ENCODE assay signal across 8 mouse cellular contexts in the genomic region with DNA sequence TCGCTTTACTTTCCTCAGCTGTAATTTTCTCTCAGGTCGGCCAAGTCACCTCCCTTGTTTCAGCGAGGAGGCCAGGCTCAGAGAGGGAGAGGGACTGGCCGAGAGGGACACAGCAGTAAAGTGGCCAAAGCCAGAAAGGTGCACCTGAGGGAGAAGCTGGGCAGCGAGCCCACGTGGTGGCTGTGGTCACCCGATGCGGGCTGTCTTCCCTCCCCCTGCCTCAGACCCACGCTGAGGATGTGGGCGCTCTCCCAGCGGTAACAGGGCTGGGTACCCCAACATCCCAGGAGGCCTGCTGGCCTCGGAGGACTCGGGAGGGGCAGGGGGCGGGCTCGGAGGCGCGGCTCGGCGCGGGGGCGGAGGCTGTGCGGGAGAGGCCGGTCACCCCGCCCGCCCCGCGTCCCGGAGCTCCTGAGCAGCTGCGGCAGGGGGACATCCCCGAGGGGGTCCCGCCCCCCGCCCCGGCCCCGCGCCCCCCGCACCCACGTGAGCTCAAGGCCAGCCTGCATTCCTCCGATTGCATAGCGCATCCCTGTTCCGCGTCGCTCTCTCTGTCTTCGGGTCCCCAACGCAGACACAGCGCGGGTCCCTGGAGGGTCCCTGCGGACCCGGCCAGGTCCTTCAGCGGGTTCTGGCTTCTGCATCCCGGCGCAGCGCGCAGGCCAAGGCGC. TPM values are rescaled to one million over a fixed set of nuclear protein-coding genes. Genes with fewer than 3 reads are reported as not detected.
A peak's percentile ranks its signal among the peaks of the same experiment; 100 is the strongest.
DNase-seq lines count a peak whose midpoint lies in the region; ATAC-seq and TF ChIP-seq lines count a peak whose summit lies in the region.

A gene (plus strand): TSS at position 516 of the 671 bp plus-strand sequence.

- H3K9me3 ChIP-seq in heart, embryonic 14.5 days (ENCODE audit: control insufficient read depth, low read length), result no peaks in the 10 kb centered on the region

- WGBS in heart, embryonic 14.5 days, result 2% methylated on average over 42 of the region's 54 CpGs
- WGBS in lung, adult 2 months, result under 1% methylated on average over 37 of the region's 54 CpGs

- no peak; the same call in 1 of the 2 replicates for TF ChIP-seq POLR2A in cortical plate, adult 2 months (IDR thresholded peaks at IDR 0.05; ENCODE audit: extremely low read depth, insufficient read depth, low read length)
- no peak for TF ChIP-seq POLR2A in lung, adult 2 months (IDR thresholded peaks at IDR 0.05; ENCODE audit: borderline replicate concordance, extremely low read depth, low read depth, low read length)

- ATAC-seq in heart, embryonic 14.5 days (ENCODE audit: insufficient number of reproducible peaks, insufficient read depth, low FRiP score, low read depth), result peak; percentile 31; the same call in 1 of the 2 replicates

- peak within 1 kb of the TSS; percentile 69 for H3K4me3 ChIP-seq in cortical plate, adult 2 months (ENCODE audit: insufficient read depth, low read length)
- peak within 1 kb of the TSS; percentile 52 to 53 for H3K4me3 ChIP-seq in heart, embryonic 14.5 days (ENCODE audit: control insufficient read depth in 1 of 2, insufficient read depth in 1 of 2, low read depth in 1 of 2, low read length in 2 of 2)
- peak within 1 kb of the TSS; percentile 71 for H3K4me3 ChIP-seq in layer of hippocampus, adult 2 months
- peak within 1 kb of the TSS; percentile 59 for H3K4me3 ChIP-seq in lung, adult 2 months (replicated peaks; ENCODE audit: extremely low read depth, low read depth, low read length)

- H3K4me1 ChIP-seq in cortical plate, adult 2 months (ENCODE audit: control insufficient read depth, insufficient read depth, low read length), result no peaks in the 10 kb centered on the region; the same call in 1 of the 2 replicates
- H3K4me1 ChIP-seq in heart, embryonic 14.5 days (ENCODE audit: control insufficient read depth in 2 of 2, insufficient read depth in 2 of 2, low read length in 2 of 2), result no peaks in the 10 kb centered on the region
- no peaks in the 10 kb centered on the region for H3K4me1 ChIP-seq in lung, adult 2 months (ENCODE audit: control insufficient read depth, insufficient read depth, low read length)

- 0 out of 2 replicates have a peak, but pooled peaks cover 5% of the 10 kb centered on the region for H3K27me3 ChIP-seq in heart, embryonic 14.5 days (ENCODE audit: control insufficient read depth, insufficient read depth, low read length)

- TF ChIP-seq CTCF in cortical plate, adult 2 months (IDR thresholded peaks at IDR 0.05; ENCODE audit: extremely low read depth, insufficient read depth, low read length), result no peak
- TF ChIP-seq CTCF in layer of hippocampus, adult 2 months (conservative IDR thresholded peaks at IDR 0.05), result no peak
- TF ChIP-seq CTCF in lung, adult 2 months (IDR thresholded peaks at IDR 0.05; ENCODE audit: insufficient read depth, low read length), result no peak

- H3K27ac ChIP-seq in cortical plate, adult 2 months (ENCODE audit: insufficient read depth, low read length), result no peak within 1 kb of the TSS
- H3K27ac ChIP-seq in heart, embryonic 14.5 days (replicated peaks in 1 of 2; ENCODE audit: control insufficient read depth in 1 of 2, insufficient read depth in 1 of 2, low read depth in 2 of 2, low read length in 2 of 2), result no peak within 1 kb of the TSS
- H3K27ac ChIP-seq in layer of hippocampus, adult 2 months, result peak within 1 kb of the TSS; percentile 91

- H3K9ac ChIP-seq in heart, embryonic 14.5 days (ENCODE audit: low read length), result peak within 1 kb of the TSS; percentile 57

- H3K4me2 ChIP-seq in heart, embryonic 14.5 days (ENCODE audit: low read length), result peak within 1 kb of the TSS; percentile 91

- H3K36me3 ChIP-seq in heart, embryonic 14.5 days (ENCODE audit: control insufficient read depth, insufficient read depth, low read length), result no peaks in the 10 kb centered on the region

- DNase-seq in ovary, adult 18-20 months (ENCODE audit: low spot score), result peak; percentile 12
- DNase-seq in ovary, postnatal 10 days (ENCODE audit: low spot score), result no peak
- peak in 1 of 2 experiments; percentile 56 for DNase-seq in layer of hippocampus, adult 2 months (ENCODE audit: low spot score in 2 of 2)
- peak; percentile 6 for DNase-seq in lung, adult 2 months
- peak; percentile 45 for DNase-seq in retina, embryonic 14.5 days (ENCODE audit: low spot score)
- no peak for DNase-seq in spleen, adult 12 weeks (ENCODE audit: low spot score)

RNA-seq across cellular contexts. Expression of the gene that starts here (rescaled TPM):
- polyA plus RNA-seq in cortical plate, adult 2 months (2012; rRNA removed), result 8.8 and 10.0 TPM in 2 replicates
- 0.12 and 0.16 TPM in 2 replicates for polyA plus RNA-seq in heart, embryonic 14.5 days (2014; fragmentation: Nextera tagmentation; extraction: Ambion mirVana)
- 10 to 100 TPM; 11.0 to 11.5 TPM for total RNA-seq in layer of hippocampus, adult 2 months (2021)
- 0.25 and 0.50 TPM in 2 replicates for polyA plus RNA-seq in lung, adult 2 months (2012; rRNA removed)

Comparison
In these comparisons a context has a peak if more than half of its experiments do, and no peak if none do; other contexts are left out.
1. DNase-seq: peak in ovary, adult 18-20 months (single experiment) and retina, embryonic 14.5 days (single experiment); none in ovary, postnatal 10 days (single experiment) and spleen, adult 12 weeks (single experiment).
2. Peak in ATAC-seq, H3K4me3 ChIP-seq, H3K9ac ChIP-seq and H3K4me2 ChIP-seq in heart, embryonic 14.5 days; RNA of the gene not detected or under 1 TPM.
3. Peak in DNase-seq and H3K4me3 ChIP-seq in lung, adult 2 months; RNA of the gene not detected or under 1 TPM.
4. Peak in every context shown above with its lines, with median percentiles within 50 percentile points of each other: H3K4me3 ChIP-seq.